Mouse (Mus musculus): Measurements from ENCODE around the gene Crhr1.

DNA sequence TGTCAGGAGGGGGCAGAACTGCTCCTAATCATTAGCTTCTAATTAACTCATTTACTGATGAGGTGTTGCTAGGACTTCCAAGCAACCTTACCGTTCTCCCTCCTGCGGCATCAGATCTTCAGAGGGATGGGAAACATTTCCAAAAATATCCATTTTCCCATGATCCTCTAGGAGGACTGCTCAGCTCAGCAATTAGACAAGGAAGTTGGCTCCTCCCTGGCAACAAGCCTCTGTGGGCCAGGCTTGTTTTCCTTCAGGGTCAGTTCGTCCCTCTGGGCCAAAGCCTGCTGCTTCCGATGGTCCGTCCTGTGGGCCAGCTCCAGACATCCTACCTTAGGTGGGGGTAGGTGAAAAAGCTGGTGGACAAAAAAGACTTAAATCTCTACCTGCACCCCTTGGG, 28.5 kb downstream of the Crhr1 start:
- no peak for TF ChIP-seq POLR2A (IDR thresholded peaks at IDR 0.05; ENCODE audit: insufficient read depth, low read length)
- no peak for TF ChIP-seq CTCF (IDR thresholded peaks at IDR 0.05; ENCODE audit: low read depth, low read length)
- no peak for TF ChIP-seq EP300 (IDR thresholded peaks at IDR 0.05; ENCODE audit: insufficient read depth, low read depth, low read length)

Data from ES-Bruce4 (cell line).